Mouse (Mus musculus) midbrain, embryonic 11.5 days (tissue): Measurements from ENCODE around the gene Nfu1. TPM values are rescaled to one million over a fixed set of nuclear protein-coding genes. Genes with fewer than 3 reads are reported as not detected.
A peak's percentile ranks its signal among the peaks of the same experiment; 100 is the strongest.

Experiments used
- ATAC-seq: fragments of 200-750 bp; cut with Nextera tagmentation; 2 replicates; pipeline ENCODE4 v1.8.0; 2017; ENCODE audit warnings: moderate TSS enrichment, moderate library complexity; ENCODE audit not compliant: low FRiP score
- DNase-seq: peaks from one replicate; pipeline ENCODE4 v3.0.0; 2015; ENCODE audit warnings: low spot score; ENCODE audit errors: missing footprints
- H3K27ac ChIP-seq: fragments of 300-500 bp; sonication (generic); 2 replicates; pipeline ENCODE4 v1.5.1; 2014; ENCODE audit warnings: low read depth, low read length
- H3K27me3 ChIP-seq: fragments of 300-500 bp; sonication (generic); 2 replicates; pipeline ENCODE4 v1.6.1; 2014; ENCODE audit warnings: mild to moderate bottlenecking, low read length, moderate library complexity, mixed read lengths; ENCODE audit not compliant: control insufficient read depth, insufficient read depth
- H3K36me3 ChIP-seq: fragments of 300-500 bp; sonication (generic); 2 replicates; pipeline ENCODE4 v1.6.1; 2014; ENCODE audit warnings: mild to moderate bottlenecking, low read length, moderate library complexity, mixed read lengths; ENCODE audit not compliant: control insufficient read depth, insufficient read depth
- H3K4me1 ChIP-seq: fragments of 300-500 bp; sonication (generic); 2 replicates; pipeline ENCODE4 v1.6.1; 2014; ENCODE audit warnings: low read length; ENCODE audit not compliant: control insufficient read depth, insufficient read depth
- H3K4me2 ChIP-seq: fragments of 300-500 bp; sonication (generic); 2 replicates; pipeline ENCODE4 v1.6.1; 2014; ENCODE audit warnings: mild to moderate bottlenecking, moderate library complexity
- H3K4me3 ChIP-seq: fragments of 300-500 bp; sonication (generic); 2 replicates; pipeline ENCODE4 v1.5.1; 2014; ENCODE audit warnings: low read depth, low read length
- H3K9ac ChIP-seq: fragments of 300-500 bp; sonication (generic); 2 replicates; pipeline ENCODE4 v1.6.1; 2014; ENCODE audit warnings: low read length
- H3K9me3 ChIP-seq: fragments of 300-500 bp; sonication (generic); 2 replicates; pipeline ENCODE4 v1.6.1; 2016; ENCODE audit warnings: low read length; ENCODE audit not compliant: control insufficient read depth
- WGBS: fragments of 180-500 bp; shearing (Covaris S2); extraction: QIAGEN DNeasy Blood & Tissue Kit; methylation state at CpG from one replicate; pipeline ENCODE4 v1.1.7; 2014; 5-methylcytosine and 5-hydroxymethylcytosine counted together
- polyA plus RNA-seq: library from polyadenylated mRNA; unstranded; fragments of >200 nt; fragmentation: Nextera tagmentation; extraction: Ambion mirVana; gene quantifications from 2 replicates; pipeline ENCODE4 v1.2.1, GENCODE M21; 2014

Nfu1 gene
- polyA plus RNA-seq, 1 experiment from 2014 or later: 89.9 TPM

DNA sequence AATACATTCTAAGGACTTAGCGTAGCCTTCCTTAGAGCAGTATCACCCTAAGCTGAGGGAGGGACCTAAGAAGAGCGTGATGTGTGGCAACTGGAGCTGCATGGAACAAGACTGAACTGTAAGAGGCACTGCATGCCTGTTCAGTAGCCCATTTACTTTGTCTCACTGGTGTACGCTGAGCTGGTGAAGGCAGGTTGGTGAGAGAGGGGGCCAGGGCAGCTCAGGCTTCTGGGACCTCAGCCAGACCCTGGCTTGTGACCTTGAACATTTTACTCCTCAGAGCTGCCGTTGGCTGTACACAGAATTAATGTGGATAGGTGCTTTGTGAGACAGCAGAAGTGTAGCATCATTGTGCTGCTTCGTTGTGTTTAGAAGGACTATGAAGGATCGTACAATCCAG lies 19.5 kb upstream of the Nfu1 start:
- ATAC-seq (no peak), DNase-seq (peak; percentile 53)
- Histone ChIP-seq H3K9me3 (no peaks in the 10 kb centered on the region), H3K27ac (no peak overlapping the region), H3K36me3 (no peaks in the 10 kb centered on the region), H3K4me3 (no peak overlapping the region), H3K27me3 (no peaks in the 10 kb centered on the region), H3K4me1 (no peaks in the 10 kb centered on the region), H3K4me2 (no peak overlapping the region), H3K9ac (no peak overlapping the region)
- WGBS: 92% methylated on average over 6 of the region's 6 CpGs

DNA sequence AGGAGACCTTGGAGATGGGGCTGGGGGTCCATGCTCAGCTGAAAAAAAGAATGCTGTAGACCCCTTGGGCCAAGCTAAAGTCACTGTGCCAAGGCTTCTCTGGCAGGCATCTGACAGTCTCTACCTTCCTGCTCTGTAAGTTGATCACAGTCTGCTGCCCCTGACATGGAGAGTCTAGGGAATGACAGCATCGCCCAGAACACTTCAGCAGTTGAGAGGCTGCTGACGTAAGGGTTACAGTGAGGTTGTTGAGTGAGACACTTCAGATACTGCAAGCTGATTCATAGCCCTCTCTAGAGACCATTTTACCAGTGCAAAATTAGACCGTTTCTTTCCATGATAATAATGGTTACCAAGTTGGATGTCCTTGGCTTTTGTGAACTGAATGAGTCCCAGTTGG lies 18.0 kb upstream of the Nfu1 start:
- no peak overlapping the region for H3K27ac ChIP-seq
- DNase-seq: peak; percentile 31
- no peaks in the 10 kb centered on the region for H3K9me3 ChIP-seq
- H3K36me3 ChIP-seq: no peaks in the 10 kb centered on the region
- WGBS: 90% methylated on average over 3 of the region's 3 CpGs
- no peak overlapping the region for H3K9ac ChIP-seq
- H3K4me3 ChIP-seq: no peak overlapping the region
- H3K4me2 ChIP-seq: no peak overlapping the region
- no peaks in the 10 kb centered on the region for H3K4me1 ChIP-seq
- H3K27me3 ChIP-seq: no peaks in the 10 kb centered on the region
- no peak for ATAC-seq

DNA sequence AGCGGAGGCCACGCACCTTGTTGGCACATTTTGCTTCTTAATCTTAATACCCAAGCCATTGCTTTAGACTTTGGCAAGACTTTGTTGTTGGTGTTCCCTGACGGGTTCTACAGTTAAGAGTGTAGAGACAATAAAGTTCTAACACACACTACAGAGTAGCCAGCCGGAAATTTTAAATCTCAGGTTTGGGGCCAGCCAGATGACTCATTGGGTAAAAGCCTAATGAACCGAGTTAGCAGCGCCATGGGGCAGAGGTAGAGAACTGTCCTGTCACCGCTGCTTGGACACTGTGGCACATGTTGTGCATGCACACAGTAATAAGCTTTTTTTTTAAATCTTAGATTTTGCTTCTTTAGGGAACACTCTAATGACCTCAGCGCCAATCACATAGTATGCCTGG lies 16.7 kb upstream of the Nfu1 start:
- Histone ChIP-seq H3K4me1 (no peaks in the 10 kb centered on the region), H3K9me3 (no peaks in the 10 kb centered on the region), H3K27ac (no peak overlapping the region), H3K27me3 (no peaks in the 10 kb centered on the region), H3K4me3 (no peak overlapping the region), H3K36me3 (no peaks in the 10 kb centered on the region), H3K9ac (no peak overlapping the region), H3K4me2 (no peak overlapping the region)
- DNase-seq: peak; percentile 67
- ATAC-seq: no peak
- 91% methylated on average over 8 of the region's 8 CpGs for WGBS

GRCm38 (mm10) chr6:86994254-86994653 lies 14.8 kb upstream of the Nfu1 start:
- Histone ChIP-seq H3K9me3 (no peaks in the 10 kb centered on the region), H3K4me1 (no peaks in the 10 kb centered on the region), H3K4me2 (no peak overlapping the region), H3K27me3 (no peaks in the 10 kb centered on the region), H3K36me3 (no peaks in the 10 kb centered on the region), H3K9ac (no peak overlapping the region), H3K4me3 (no peak overlapping the region), H3K27ac (no peak overlapping the region)
- ATAC-seq (no peak), DNase-seq (no peak)
- 86% methylated on average over 4 of the region's 4 CpGs for WGBS

DNA sequence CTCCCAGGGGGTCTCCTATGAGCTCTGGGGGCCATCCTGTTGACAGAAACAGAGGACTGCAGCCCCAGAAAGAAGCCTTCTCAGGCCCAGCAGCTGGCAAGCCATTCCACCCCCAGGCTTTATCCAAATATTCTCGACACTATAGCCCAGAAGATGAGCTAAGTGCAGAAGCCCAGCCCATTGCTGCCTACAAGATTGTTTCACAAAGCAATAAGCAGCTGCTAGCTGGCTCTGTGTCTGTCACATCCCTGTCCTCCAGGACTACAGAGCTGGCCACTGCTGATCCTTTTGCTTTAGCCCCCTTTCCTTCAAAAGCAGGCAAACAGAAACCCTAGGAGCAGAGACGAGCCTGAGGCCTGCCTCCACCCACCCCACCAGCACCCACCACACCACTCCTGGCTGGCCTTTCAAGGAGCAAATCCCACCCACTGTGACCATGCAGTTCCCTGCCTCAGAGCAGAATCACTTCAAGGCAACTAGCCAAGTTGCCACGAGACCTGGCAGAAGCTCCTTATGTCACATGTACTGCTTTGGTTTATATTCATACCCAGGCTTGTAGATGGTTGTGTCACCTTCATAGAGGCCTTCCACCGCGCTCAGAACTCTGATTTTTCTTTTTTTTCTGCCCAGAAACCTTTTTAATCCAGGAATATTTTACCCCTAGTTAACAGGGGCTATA lies 12.3 kb upstream of the Nfu1 start:
- no peak for ATAC-seq

GRCm38 (mm10) chr6:86997360-86997759 lies 11.7 kb upstream of the Nfu1 start:
- ATAC-seq: no peak
- WGBS: 92% methylated on average over 6 of the region's 6 CpGs
- Histone ChIP-seq H3K36me3 (no peaks in the 10 kb centered on the region), H3K27me3 (no peaks in the 10 kb centered on the region), H3K9ac (no peak overlapping the region), H3K4me2 (no peak overlapping the region), H3K9me3 (no peaks in the 10 kb centered on the region), H3K27ac (no peak overlapping the region), H3K4me1 (no peaks in the 10 kb centered on the region), H3K4me3 (no peak overlapping the region)
- DNase-seq: no peak

More for the DNA sequence above, 12.3 kb upstream of the Nfu1 start:
- no peak overlapping the region for H3K4me3 ChIP-seq
- 89% methylated on average over 5 of the region's 5 CpGs for WGBS
- H3K9me3 ChIP-seq: no peaks in the 10 kb centered on the region
- H3K27me3 ChIP-seq: no peaks in the 10 kb centered on the region
- H3K4me1 ChIP-seq: no peaks in the 10 kb centered on the region
- H3K27ac ChIP-seq: no peak overlapping the region
- no peak overlapping the region for H3K9ac ChIP-seq
- DNase-seq: peak; percentile 19
- no peak overlapping the region for H3K4me2 ChIP-seq
- H3K36me3 ChIP-seq: no peaks in the 10 kb centered on the region

- H3K27me3 ChIP-seq: no peaks in the 10 kb centered on the region
- H3K4me3 ChIP-seq: no peak overlapping the region
- DNase-seq (no peak), ATAC-seq (no peak)
- no peaks in the 10 kb centered on the region for H3K4me1 ChIP-seq
- H3K4me2 ChIP-seq: no peak overlapping the region
- no peak overlapping the region for H3K9ac ChIP-seq
- 91% methylated on average over 6 of the region's 6 CpGs for WGBS
- H3K9me3 ChIP-seq: no peaks in the 10 kb centered on the region
- H3K27ac ChIP-seq: no peak overlapping the region
- H3K36me3 ChIP-seq: no peaks in the 10 kb centered on the region
These were observed 7.0 kb upstream of the Nfu1 start for GRCm38 (mm10) chr6:87001995-87002394.

DNA sequence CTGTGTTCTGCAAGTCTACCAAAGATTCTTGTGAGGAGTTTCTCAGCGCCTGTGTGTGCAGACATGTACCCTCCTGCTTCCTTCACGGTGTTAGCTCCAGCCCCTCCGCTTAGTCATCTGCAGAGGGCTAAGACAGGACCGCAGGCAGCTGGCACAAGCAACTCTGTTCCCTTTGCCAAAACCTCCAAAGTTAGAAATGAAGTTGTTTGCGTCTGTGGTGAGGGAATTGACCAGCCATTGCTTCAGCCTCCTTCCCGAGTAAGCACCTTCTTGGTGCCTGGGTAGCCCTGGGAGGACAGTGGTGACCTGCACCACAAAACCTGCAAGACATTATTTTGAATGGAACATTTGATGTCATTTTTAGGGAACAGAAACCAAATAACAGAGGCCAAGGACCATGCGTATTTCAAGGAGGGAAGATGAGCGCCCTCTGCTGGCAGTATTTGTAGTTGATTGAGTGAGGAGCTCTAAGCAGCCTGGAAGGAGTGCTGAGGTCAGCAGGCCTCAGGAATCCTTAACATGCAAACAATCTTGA lies 6.4 kb upstream of the Nfu1 start:
- no peak overlapping the region for H3K27ac ChIP-seq
- H3K9ac ChIP-seq: no peak overlapping the region
- H3K4me3 ChIP-seq: no peak overlapping the region
- H3K4me1 ChIP-seq: no peaks in the 10 kb centered on the region
- DNase-seq (peak; percentile 95), ATAC-seq (no peak)
- WGBS: 55% methylated on average over 8 of the region's 8 CpGs
- H3K9me3 ChIP-seq: no peaks in the 10 kb centered on the region
- H3K36me3 ChIP-seq: no peaks in the 10 kb centered on the region
- no peaks in the 10 kb centered on the region for H3K27me3 ChIP-seq
- no peak overlapping the region for H3K4me2 ChIP-seq

DNA sequence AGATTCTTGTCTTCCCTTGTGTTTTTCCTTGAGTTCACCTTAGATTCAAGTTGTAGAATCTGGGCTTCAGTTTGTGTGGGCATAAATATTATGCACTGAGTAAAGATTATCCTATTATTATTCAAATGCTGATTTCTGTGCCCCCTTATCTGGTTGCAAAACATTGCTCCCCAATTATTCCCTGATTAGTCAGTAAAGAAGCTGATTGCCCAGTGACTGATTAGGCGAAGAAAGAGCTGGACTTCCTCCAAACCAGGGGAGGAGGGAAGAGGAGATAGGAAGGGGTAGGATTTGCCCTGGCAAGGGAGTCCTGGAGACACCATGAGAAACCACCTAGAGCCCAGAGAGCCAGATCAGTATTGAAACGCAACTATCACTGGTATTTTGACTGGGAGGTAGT lies 4.9 kb upstream of the Nfu1 start:
- no peaks in the 10 kb centered on the region for H3K9me3 ChIP-seq
- H3K4me3 ChIP-seq: no peak overlapping the region
- H3K4me2 ChIP-seq: no peak overlapping the region
- no peaks in the 10 kb centered on the region for H3K4me1 ChIP-seq
- no peaks in the 10 kb centered on the region for H3K27me3 ChIP-seq
- H3K9ac ChIP-seq: no peak overlapping the region
- 72% methylated on average over 2 of the region's 2 CpGs for WGBS
- no peak overlapping the region for H3K27ac ChIP-seq
- no peak for ATAC-seq
- no peaks in the 10 kb centered on the region for H3K36me3 ChIP-seq
- no peak for DNase-seq
